ENCODE assay signal across 17 mouse cellular contexts in the genomic region with DNA sequence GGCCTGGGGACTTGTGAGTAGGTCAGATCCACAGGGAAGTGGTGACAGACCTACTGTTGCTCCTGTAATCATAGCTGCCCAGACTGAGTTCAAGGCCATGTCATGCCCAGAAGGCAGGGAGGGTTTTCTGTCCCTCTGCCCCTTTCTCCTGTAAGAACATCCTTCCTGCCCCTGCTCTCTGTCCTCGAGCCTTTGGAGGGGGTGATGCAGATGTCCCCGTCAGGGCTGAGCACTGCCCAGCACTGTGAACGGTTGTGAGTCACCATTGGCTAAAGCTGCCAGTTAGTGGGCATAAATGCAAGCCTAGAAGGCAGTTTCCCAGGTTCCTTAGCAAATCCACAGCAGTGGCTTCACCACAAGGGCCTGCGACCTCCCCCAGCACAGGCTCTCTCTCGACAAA. TPM values are rescaled to one million over a fixed set of nuclear protein-coding genes. Genes with fewer than 3 reads are reported as not detected.
"Had no signal": no experiment of that assay in that cellular context is flagged by ENCODE, and none has a peak within 500 bp of the region (broad histone marks: within the 10 kb centered on the region; RNA-seq: fewer than 3 reads in every experiment).

No protein-coding gene starts in this region.

- DNase-seq: gastrocnemius, postnatal 14 days; gastrocnemius, postnatal 36 days; heart, adult 11 months; heart, adult 2 months; heart, postnatal 14 days; heart, postnatal 36 days; kidney, adult 11 months; kidney, adult 2 months; kidney, adult 9 months; kidney, postnatal 14 days; kidney, postnatal 36 days; liver; liver, embryonic 13.5 days; liver, postnatal 0 days had no signal

RNA-seq across cellular contexts. Expression of a gene that starts 27.5 kb away (rescaled TPM):
- total RNA-seq: gastrocnemius, adult 8-10 months; gastrocnemius, postnatal 14 days; gastrocnemius, postnatal 36 days; heart, adult 2 months; heart, postnatal 36 days; hematopoietic stem cell, adult 5-6 weeks had no signal

RNA-seq across cellular contexts. Expression of a gene that starts 34.6 kb away (rescaled TPM):
- total RNA-seq: hindbrain, postnatal 0 days had no signal
